Mouse (Mus musculus) E14TG2a.4 (cell line): ENCODE measurements around the gene Pcsk2.

Source experiments
- CTCF ChIP-seq: conservative IDR thresholded peaks from 2 replicates; pipeline ENCODE4 v1.5.1; 2014; ENCODE audit warnings: low read length
- NANOG ChIP-seq: IDR thresholded peaks from 2 replicates; pipeline ENCODE4 v1.6.1; 2014; ENCODE audit warnings: borderline replicate concordance, low read length, mixed read lengths

- TF ChIP-seq CTCF (no peak), NANOG (no peak)
Observed at GRCm38 (mm10) chr2:143545299-143545751, 631 bp upstream of the Pcsk2 start.
